Mouse (Mus musculus) liver, embryonic 12.5 days (tissue): ENCODE results near the gene Tmem167. TPM values are rescaled to one million over a fixed set of nuclear protein-coding genes. Genes with fewer than 3 reads are reported as not detected.

Experiments
- ATAC-seq: fragments of 200-750 bp; cut with Nextera tagmentation; 2 replicates; pipeline ENCODE4 v1.8.0; 2017; ENCODE audit warnings: moderate number of reproducible peaks, mild to moderate bottlenecking, moderate library complexity
- H3K27ac ChIP-seq: fragments of 300-500 bp; sonication (generic); 2 replicates; pipeline ENCODE4 v1.5.1; 2016; ENCODE audit warnings: mild to moderate bottlenecking
- H3K27me3 ChIP-seq: fragments of 300-500 bp; sonication (generic); replicated peaks from 2 replicates; pipeline ENCODE4 v1.6.1; 2016; ENCODE audit warnings: mild to moderate bottlenecking, moderate library complexity
- H3K36me3 ChIP-seq: fragments of 300-500 bp; sonication (generic); 2 replicates; pipeline ENCODE4 v1.6.1; 2016; ENCODE audit warnings: mild to moderate bottlenecking, moderate library complexity
- H3K4me1 ChIP-seq: fragments of 300-500 bp; sonication (generic); 2 replicates; pipeline ENCODE4 v1.6.1; 2016
- H3K4me2 ChIP-seq: fragments of 300-500 bp; sonication (generic); 2 replicates; pipeline ENCODE4 v1.6.1; 2016; ENCODE audit warnings: mild to moderate bottlenecking, moderate library complexity
- H3K4me3 ChIP-seq: fragments of 300-500 bp; sonication (generic); 2 replicates; pipeline ENCODE4 v1.5.1; 2016; ENCODE audit warnings: mild to moderate bottlenecking, moderate library complexity
- H3K9ac ChIP-seq: fragments of 300-500 bp; sonication (generic); 2 replicates; pipeline ENCODE4 v1.6.1; 2016; ENCODE audit warnings: mild to moderate bottlenecking, moderate library complexity
- H3K9me3 ChIP-seq: fragments of 300-500 bp; sonication (generic); replicated peaks from 2 replicates; pipeline ENCODE4 v1.6.1; 2016; ENCODE audit warnings: mild to moderate bottlenecking, moderate library complexity
- WGBS: fragments of 180-500 bp; shearing (Covaris S2); methylation state at CpG from one replicate; pipeline ENCODE4 v1.1.7; 2016; ENCODE audit not compliant: insufficient replicate concordance; 5-methylcytosine and 5-hydroxymethylcytosine counted together
- polyA plus RNA-seq: library from polyadenylated mRNA; unstranded; fragments of >200 nt; fragmentation: Nextera tagmentation; extraction: Ambion mirVana; gene quantifications from 2 replicates; pipeline ENCODE4 v1.2.1, GENCODE M21; 2016

Tmem167 gene
- polyA plus RNA-seq, 1 experiment from 2014 or later: 30.8 TPM

DNA sequence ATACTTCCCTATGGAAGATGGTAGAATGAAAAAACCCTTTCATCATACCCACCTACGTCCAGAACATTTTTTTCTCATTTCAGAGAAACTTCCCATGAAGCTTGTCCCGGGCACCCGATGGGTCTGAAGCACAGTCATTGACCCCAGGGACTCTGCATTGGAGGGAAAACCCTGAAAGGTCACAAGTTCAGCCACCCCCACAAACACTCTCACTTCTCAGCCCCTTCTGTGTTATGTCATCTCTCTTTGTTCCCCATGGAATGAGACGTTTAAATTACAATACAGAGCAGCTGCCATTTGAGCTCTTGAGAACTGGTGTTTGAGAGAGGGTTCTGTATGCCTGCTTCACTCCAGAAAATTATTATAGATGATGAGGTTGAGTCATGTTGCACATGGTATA is 54.3 kb downstream of the Tmem167 start:
- Histone ChIP-seq H3K9ac (no peak overlapping the region), H3K9me3 (no peaks in the 10 kb centered on the region), H3K27ac (no peak overlapping the region), H3K27me3 (no peaks in the 10 kb centered on the region), H3K36me3 (no peaks in the 10 kb centered on the region), H3K4me1 (no peaks in the 10 kb centered on the region), H3K4me2 (no peak overlapping the region), H3K4me3 (no peak overlapping the region)
- WGBS: 38% methylated on average over 4 of the region's 4 CpGs
- no peak for ATAC-seq

GRCm38 (mm10) chr13:90151881-90152280 is 63.0 kb downstream of the Tmem167 start:
- no peaks in the 10 kb centered on the region for H3K4me1 ChIP-seq
- no peak overlapping the region for H3K9ac ChIP-seq
- no peaks in the 10 kb centered on the region for H3K9me3 ChIP-seq
- no peak for ATAC-seq
- H3K36me3 ChIP-seq: no peaks in the 10 kb centered on the region
- no peak overlapping the region for H3K27ac ChIP-seq
- no peaks in the 10 kb centered on the region for H3K27me3 ChIP-seq
- no peak overlapping the region for H3K4me3 ChIP-seq
- H3K4me2 ChIP-seq: no peak overlapping the region

DNA sequence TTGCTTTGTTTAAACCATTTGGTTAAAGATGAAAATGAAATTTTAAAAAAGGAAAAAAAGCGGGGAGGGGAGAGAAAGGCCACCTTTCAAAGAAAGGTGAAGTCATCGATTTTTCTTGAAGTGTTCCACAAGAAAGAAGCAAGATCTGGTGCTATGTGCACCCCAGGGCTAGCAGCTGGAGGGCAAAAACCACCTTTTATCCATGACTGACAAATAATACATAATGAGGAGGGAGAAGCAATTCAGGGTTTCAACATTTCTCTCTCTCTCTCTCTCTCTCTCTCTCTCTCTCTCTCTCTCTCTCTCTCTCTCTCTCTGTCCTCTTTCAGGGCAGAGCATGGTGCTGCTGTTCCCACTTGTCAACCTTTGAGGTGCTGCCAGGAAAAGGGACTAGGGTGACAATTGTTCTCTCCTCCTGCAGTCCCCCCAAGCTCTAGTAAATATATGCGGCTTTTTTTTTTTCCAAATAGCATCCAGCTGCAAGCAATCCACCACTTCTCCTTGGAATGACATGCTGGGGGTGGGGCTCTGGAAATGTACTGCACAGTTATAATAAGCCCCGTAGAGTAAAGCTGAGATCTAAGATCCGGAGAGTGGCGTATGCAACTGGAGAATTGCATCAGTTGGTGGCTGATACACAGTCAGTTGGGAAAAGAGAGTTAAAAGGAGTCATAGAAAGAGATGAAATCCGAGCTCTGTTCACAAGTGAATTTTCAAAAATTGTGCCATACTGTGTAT is 63.8 kb downstream of the Tmem167 start:
- H3K9me3 ChIP-seq: no peaks in the 10 kb centered on the region
- H3K4me1 ChIP-seq: no peaks in the 10 kb centered on the region
- WGBS: 57% methylated on average over 7 of the region's 7 CpGs
- no peak overlapping the region for H3K4me3 ChIP-seq
- H3K36me3 ChIP-seq: no peaks in the 10 kb centered on the region
- H3K9ac ChIP-seq: no peak overlapping the region
- no peak for ATAC-seq
- H3K27ac ChIP-seq: no peak overlapping the region
- no peaks in the 10 kb centered on the region for H3K27me3 ChIP-seq
- H3K4me2 ChIP-seq: no peak overlapping the region

GRCm38 (mm10) chr13:90164147-90164546 is 75.2 kb downstream of the Tmem167 start:
- Histone ChIP-seq H3K27me3 (no peaks in the 10 kb centered on the region), H3K4me2 (no peak overlapping the region), H3K36me3 (no peaks in the 10 kb centered on the region), H3K27ac (no peak overlapping the region), H3K9ac (no peak overlapping the region), H3K4me3 (no peak overlapping the region), H3K9me3 (no peaks in the 10 kb centered on the region), H3K4me1 (no peaks in the 10 kb centered on the region)
- WGBS: 69% methylated on average over 2 of the region's 2 CpGs
- ATAC-seq: no peak

DNA sequence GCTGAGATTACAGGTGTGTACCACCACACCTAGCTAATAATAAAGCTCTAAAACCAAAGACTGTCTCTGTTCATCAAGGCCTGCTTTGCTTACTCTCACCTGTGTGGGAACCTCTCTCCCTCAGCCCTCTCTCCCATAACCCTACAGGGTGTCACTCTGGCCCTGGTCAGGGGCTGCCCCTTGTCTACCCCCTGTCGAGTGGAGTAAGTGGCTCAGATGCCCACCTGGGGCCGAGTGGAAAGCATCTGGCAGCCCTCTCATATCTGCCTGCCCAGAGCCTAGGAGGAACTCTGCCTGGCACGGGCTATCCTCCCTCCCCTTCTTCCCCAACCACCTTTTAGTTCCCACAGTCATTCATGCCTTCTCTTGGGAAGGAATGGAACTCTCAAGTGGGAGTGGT is 78.1 kb downstream of the Tmem167 start:
- H3K4me2 ChIP-seq: no peak overlapping the region
- H3K27ac ChIP-seq: no peak overlapping the region
- no peak for ATAC-seq
- WGBS: 31% methylated on average over 3 of the region's 3 CpGs
- H3K27me3 ChIP-seq: no peaks in the 10 kb centered on the region
- H3K4me1 ChIP-seq: no peaks in the 10 kb centered on the region
- H3K36me3 ChIP-seq: no peaks in the 10 kb centered on the region
- no peak overlapping the region for H3K9ac ChIP-seq
- no peaks in the 10 kb centered on the region for H3K9me3 ChIP-seq
- H3K4me3 ChIP-seq: no peak overlapping the region

GRCm38 (mm10) chr13:90170100-90170781 is 81.3 kb downstream of the Tmem167 start:
- Histone ChIP-seq H3K4me1 (no peaks in the 10 kb centered on the region), H3K27me3 (no peaks in the 10 kb centered on the region), H3K9me3 (no peaks in the 10 kb centered on the region), H3K27ac (no peak overlapping the region), H3K4me2 (no peak overlapping the region), H3K36me3 (no peaks in the 10 kb centered on the region), H3K4me3 (no peak overlapping the region), H3K9ac (no peak overlapping the region)
- no peak for ATAC-seq
- 41% methylated on average over 4 of the region's 4 CpGs for WGBS

- H3K27me3 ChIP-seq: no peaks in the 10 kb centered on the region
- H3K36me3 ChIP-seq: no peaks in the 10 kb centered on the region
- no peak overlapping the region for H3K4me2 ChIP-seq
- no peak overlapping the region for H3K9ac ChIP-seq
- no peak for ATAC-seq
- H3K4me1 ChIP-seq: no peaks in the 10 kb centered on the region
- 28% methylated on average over 2 of the region's 2 CpGs for WGBS
- no peak overlapping the region for H3K27ac ChIP-seq
- no peaks in the 10 kb centered on the region for H3K9me3 ChIP-seq
- no peak overlapping the region for H3K4me3 ChIP-seq
Observed at GRCm38 (mm10) chr13:90170782-90171179, 81.9 kb downstream of the Tmem167 start.

DNA sequence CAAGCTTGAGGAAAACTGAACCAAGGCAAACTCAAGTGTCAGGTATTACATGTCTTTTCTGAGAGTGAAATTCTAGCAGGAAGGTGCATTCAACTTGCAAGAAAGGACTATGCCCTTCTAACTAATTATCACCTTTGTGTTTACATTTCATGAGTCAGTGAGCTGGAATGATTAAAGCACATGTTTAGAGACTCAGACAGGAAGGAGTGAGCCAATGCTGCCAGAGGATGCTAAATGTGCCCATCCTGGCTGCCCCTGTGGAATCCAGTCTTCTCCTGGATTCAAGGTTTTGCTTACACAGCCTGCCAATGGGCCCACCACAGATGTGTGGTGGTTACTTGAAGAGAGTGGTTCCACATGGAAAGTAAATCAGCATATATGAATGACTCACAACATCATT is 82.5 kb downstream of the Tmem167 start:
- no peak overlapping the region for H3K4me2 ChIP-seq
- no peak overlapping the region for H3K27ac ChIP-seq
- ATAC-seq: no peak
- H3K36me3 ChIP-seq: no peaks in the 10 kb centered on the region
- no peaks in the 10 kb centered on the region for H3K27me3 ChIP-seq
- no peak overlapping the region for H3K4me3 ChIP-seq
- H3K9me3 ChIP-seq: no peaks in the 10 kb centered on the region
- no peak overlapping the region for H3K9ac ChIP-seq
- no peaks in the 10 kb centered on the region for H3K4me1 ChIP-seq

- Histone ChIP-seq H3K4me3 (no peak overlapping the region), H3K4me1 (no peaks in the 10 kb centered on the region), H3K27ac (no peak overlapping the region), H3K27me3 (no peaks in the 10 kb centered on the region), H3K9ac (no peak overlapping the region), H3K4me2 (no peak overlapping the region), H3K9me3 (no peaks in the 10 kb centered on the region), H3K36me3 (no peaks in the 10 kb centered on the region)
- 40% methylated on average over 2 of the region's 2 CpGs for WGBS
- ATAC-seq: no peak
Observed at GRCm38 (mm10) chr13:90175662-90176061, 86.7 kb downstream of the Tmem167 start.

GRCm38 (mm10) chr13:90182262-90182661 is 93.3 kb downstream of the Tmem167 start:
- Histone ChIP-seq H3K9me3 (no peaks in the 10 kb centered on the region), H3K4me2 (no peak overlapping the region), H3K27ac (no peak overlapping the region), H3K4me1 (no peaks in the 10 kb centered on the region), H3K9ac (no peak overlapping the region), H3K27me3 (no peaks in the 10 kb centered on the region), H3K4me3 (no peak overlapping the region), H3K36me3 (no peaks in the 10 kb centered on the region)
- ATAC-seq: no peak

DNA sequence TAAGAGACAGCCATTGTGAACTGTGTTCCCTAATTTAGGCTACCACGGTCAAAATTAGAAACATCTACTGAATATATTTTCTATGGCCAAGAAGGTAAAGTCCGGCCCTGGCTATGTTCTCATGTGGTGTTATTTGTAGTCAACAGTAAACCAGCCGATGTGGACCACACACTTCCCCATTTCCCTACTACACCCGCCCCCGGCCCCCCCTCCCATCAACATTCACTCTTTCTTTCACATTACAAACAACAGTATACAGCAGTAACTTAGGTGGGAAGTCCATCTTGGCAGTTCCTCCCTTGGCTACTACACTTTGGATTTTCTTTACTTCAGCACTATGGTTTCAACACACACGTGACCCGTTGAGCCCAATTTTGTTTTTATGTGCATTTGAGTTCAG is 94.6 kb downstream of the Tmem167 start:
- H3K9me3 ChIP-seq: no peaks in the 10 kb centered on the region
- no peak for ATAC-seq
- WGBS: 63% methylated on average over 7 of the region's 7 CpGs
- H3K27ac ChIP-seq: no peak overlapping the region
- no peaks in the 10 kb centered on the region for H3K36me3 ChIP-seq
- no peaks in the 10 kb centered on the region for H3K27me3 ChIP-seq
- no peak overlapping the region for H3K4me3 ChIP-seq
- H3K4me1 ChIP-seq: no peaks in the 10 kb centered on the region
- H3K4me2 ChIP-seq: no peak overlapping the region
- no peak overlapping the region for H3K9ac ChIP-seq

DNA sequence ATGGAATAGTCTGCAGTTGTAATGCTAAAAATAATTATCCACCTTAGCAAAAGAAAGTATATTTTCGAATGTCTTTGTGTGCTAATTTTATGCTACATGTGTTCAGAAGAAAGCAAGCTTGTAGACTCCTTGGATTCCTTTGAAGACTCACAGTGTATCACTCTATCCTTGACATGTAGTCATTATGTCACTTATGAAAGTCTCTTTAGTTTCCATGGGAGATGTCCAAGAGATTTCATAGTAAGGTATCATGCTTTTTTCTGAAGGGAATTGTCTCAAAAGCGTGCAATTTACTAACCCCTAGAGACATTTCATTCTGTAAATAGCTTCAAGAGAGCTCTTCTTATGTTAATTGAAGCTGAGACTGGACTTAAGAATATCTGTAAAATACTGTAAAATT is 97.8 kb downstream of the Tmem167 start:
- ATAC-seq: no peak
- Histone ChIP-seq H3K9me3 (no peaks in the 10 kb centered on the region), H3K4me3 (no peak overlapping the region), H3K9ac (no peak overlapping the region), H3K4me1 (no peaks in the 10 kb centered on the region), H3K4me2 (no peak overlapping the region), H3K27ac (no peak overlapping the region), H3K36me3 (no peaks in the 10 kb centered on the region), H3K27me3 (no peaks in the 10 kb centered on the region)
- WGBS: 50% methylated on average over 2 of the region's 2 CpGs

DNA sequence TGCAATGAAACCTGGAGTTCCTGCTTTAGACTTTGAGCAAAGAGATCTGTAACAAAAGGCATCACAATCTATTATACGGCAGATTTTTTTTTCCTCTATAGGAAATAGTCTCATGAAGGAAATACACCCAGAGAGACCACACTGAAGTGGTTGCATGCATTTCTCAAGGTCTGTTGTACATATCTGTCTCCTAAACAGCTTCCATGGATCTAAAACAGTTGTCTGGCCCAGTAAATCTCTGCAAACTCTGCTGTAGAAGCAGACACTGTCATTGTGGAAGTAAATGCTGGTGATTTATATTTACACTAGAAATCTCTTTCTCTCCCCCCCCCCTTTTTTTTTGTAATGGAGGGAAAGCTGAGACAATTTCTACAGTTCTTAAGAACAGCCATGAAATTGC is 99.1 kb downstream of the Tmem167 start:
- no peak overlapping the region for H3K9ac ChIP-seq
- ATAC-seq: no peak
- H3K4me1 ChIP-seq: no peaks in the 10 kb centered on the region
- no peak overlapping the region for H3K4me2 ChIP-seq
- no peak overlapping the region for H3K4me3 ChIP-seq
- WGBS: 70% methylated on average over 1 of the region's 1 CpGs
- no peaks in the 10 kb centered on the region for H3K27me3 ChIP-seq
- no peaks in the 10 kb centered on the region for H3K36me3 ChIP-seq
- no peaks in the 10 kb centered on the region for H3K9me3 ChIP-seq
- H3K27ac ChIP-seq: no peak overlapping the region
